Mouse (Mus musculus) cerebellum, adult 2 months (tissue): ENCODE measurements around the gene Ndufb10. TPM values are rescaled to one million over a fixed set of nuclear protein-coding genes. Genes with fewer than 3 reads are reported as not detected.

ENCODE experiments used
- DNase-seq, 2 experiments: peaks; one replicate each; pipeline ENCODE4 v3.0.0; 2021
- H3K27ac ChIP-seq: fragments of 200-500 bp; 2 replicates; pipeline ENCODE4 v1.5.1; 2012; ENCODE audit warnings: low read length, control low read depth, inconsistent platforms; ENCODE audit not compliant: insufficient read depth
- H3K27me3 ChIP-seq: fragments of 200-500 bp; 2 replicates; pipeline ENCODE4 v1.6.1; 2012; ENCODE audit warnings: inconsistent platforms, mild to moderate bottlenecking, low read length, moderate library complexity; ENCODE audit not compliant: control insufficient read depth, insufficient read depth
- H3K4me1 ChIP-seq: fragments of 200-500 bp; 2 replicates; pipeline ENCODE4 v1.6.1; 2011; ENCODE audit warnings: low read length; ENCODE audit not compliant: control insufficient read depth, insufficient read depth
- H3K4me3 ChIP-seq: fragments of 200-500 bp; replicated peaks from 2 replicates; pipeline ENCODE3; 2011; ENCODE audit warnings: mild to moderate bottlenecking, low read depth, low read length, control low read depth; ENCODE audit not compliant: insufficient read depth
- CTCF ChIP-seq: fragments of 200-500 bp; IDR thresholded peaks from 2 replicates; pipeline ENCODE4 v1.5.1; 2011; ENCODE audit warnings: low read depth, mild to moderate bottlenecking, control low read depth, low read length, moderate library complexity, borderline replicate concordance; ENCODE audit not compliant: insufficient read depth
- POLR2A ChIP-seq: fragments of 200-500 bp; IDR thresholded peaks from 2 replicates; pipeline ENCODE4 v1.6.1; 2011; ENCODE audit warnings: low read length, control low read depth, borderline replicate concordance; ENCODE audit not compliant: insufficient read depth
- WGBS: fragments of 180-500 bp; shearing (Covaris S2); methylation state at CpG from one replicate; pipeline ENCODE4 v1.1.7; 2018; 5-methylcytosine and 5-hydroxymethylcytosine counted together
- polyA plus RNA-seq: library from polyadenylated mRNA; depleted of rRNA; stranded (reverse); fragments of >200 nt; gene quantifications from 2 replicates; pipeline ENCODE4 v1.2.3, GENCODE M21; 2012; rRNA removed

Ndufb10 gene
- 548 and 613 TPM in 2 replicates for polyA plus RNA-seq

- H3K4me1 ChIP-seq = peaks cover 4% of the 10 kb centered on the region
- DNase-seq = peak; percentile 94 to 98
- 0% methylated on average over 30 of the region's 30 CpGs for WGBS
- H3K27ac ChIP-seq = peak within 1 kb of the TSS; percentile 78
- H3K4me3 ChIP-seq = peak within 1 kb of the TSS; percentile 91
- TF ChIP-seq CTCF (peak; percentile 92), POLR2A (peak; percentile 96)
- no peaks in the 10 kb centered on the region for H3K27me3 ChIP-seq
Measured at GRCm38 (mm10) chr17:24724184-24724583, at the start of gene Ndufb10. Ndufb10 (minus strand) TSS chr17:24724478.

DNA sequence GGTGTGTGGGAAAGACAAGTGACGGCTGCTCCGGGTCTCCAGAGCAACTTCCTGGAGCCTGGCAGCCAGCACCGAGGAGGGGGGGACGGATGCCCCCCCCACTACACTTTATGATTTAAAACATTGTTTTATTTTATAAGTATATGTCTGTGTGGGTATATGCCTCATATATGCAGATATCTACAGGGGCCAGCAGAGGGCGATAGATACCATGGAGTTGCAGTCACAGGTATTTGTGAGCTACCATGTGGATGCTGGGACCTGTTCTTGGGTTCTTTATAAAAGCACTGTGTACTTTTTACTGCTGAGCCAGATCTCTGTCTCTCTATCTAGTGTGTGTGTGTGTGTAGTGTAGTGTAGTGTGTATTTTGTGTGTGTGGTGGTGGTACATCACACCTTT, 49.0 kb upstream of the Ndufb10 start:
- no peaks in the 10 kb centered on the region for H3K4me1 ChIP-seq
- 88% methylated on average over 5 of the region's 5 CpGs for WGBS
- H3K4me3 ChIP-seq = no peak overlapping the region
- no peak overlapping the region for H3K27ac ChIP-seq
- H3K27me3 ChIP-seq = no peaks in the 10 kb centered on the region
- DNase-seq = no peak
- TF ChIP-seq POLR2A (no peak), CTCF (no peak)

DNA sequence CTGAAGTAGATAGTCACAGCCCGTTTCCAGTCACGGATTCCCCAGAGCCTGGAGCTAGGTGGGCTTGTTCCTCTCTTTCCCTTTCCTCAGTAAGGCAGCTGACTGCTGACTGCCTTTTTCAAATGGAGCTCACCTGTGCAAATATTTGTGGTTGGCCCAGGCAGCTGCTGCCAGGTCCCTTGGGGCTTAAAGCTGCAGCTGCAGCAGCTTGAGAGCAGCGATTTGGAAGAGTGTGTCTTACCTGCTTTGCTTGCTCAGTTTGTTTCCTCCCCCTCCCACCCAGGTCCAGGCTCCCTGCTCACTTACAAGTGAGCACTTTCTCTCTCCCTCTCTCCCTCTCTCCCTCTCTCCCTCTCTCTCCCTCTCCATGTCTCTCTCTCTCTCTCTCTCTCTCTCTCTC, 44.9 kb upstream of the Ndufb10 start:
- Histone ChIP-seq H3K27ac (no peak overlapping the region), H3K4me3 (no peak overlapping the region), H3K4me1 (no peaks in the 10 kb centered on the region), H3K27me3 (no peaks in the 10 kb centered on the region)
- WGBS = 54% methylated on average over 3 of the region's 3 CpGs
- DNase-seq = no peak
- TF ChIP-seq CTCF (no peak), POLR2A (no peak)

DNA sequence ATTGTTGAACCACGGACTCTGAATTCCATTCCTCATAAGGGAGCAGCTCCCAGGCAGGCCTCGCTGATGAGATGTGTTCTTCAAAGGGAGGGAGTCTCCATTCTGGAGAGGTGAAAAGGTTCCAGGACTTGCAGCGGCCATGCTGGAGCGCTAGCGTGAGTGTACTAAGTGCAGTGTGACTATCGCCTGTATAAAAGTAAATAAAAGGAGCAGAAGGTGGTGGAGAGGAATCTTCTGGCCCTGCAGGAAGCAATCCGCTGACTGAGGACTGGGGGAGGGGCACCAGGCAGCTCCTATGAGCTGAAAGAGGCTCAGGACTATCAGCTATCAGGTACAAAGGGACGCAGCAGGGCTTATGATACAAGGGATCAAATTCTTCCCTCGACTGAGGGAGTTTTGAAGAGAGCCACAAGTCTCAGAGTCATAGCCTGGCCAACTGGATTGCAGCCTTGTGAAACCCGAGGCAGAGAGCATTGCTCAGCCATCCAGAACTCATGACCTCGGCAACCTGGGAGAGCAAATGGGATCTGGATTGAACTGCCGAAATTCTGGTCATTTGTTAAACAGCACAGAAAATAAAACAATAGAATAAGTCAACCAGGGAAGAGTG, 42.1 kb upstream of the Ndufb10 start:
- WGBS = 20% methylated on average over 12 of the region's 12 CpGs
- Histone ChIP-seq H3K4me3 (no peak overlapping the region), H3K27me3 (no peaks in the 10 kb centered on the region), H3K27ac (no peak overlapping the region), H3K4me1 (no peaks in the 10 kb centered on the region)
- TF ChIP-seq CTCF = no peak
- no peak for TF ChIP-seq POLR2A
- no peak for DNase-seq

DNA sequence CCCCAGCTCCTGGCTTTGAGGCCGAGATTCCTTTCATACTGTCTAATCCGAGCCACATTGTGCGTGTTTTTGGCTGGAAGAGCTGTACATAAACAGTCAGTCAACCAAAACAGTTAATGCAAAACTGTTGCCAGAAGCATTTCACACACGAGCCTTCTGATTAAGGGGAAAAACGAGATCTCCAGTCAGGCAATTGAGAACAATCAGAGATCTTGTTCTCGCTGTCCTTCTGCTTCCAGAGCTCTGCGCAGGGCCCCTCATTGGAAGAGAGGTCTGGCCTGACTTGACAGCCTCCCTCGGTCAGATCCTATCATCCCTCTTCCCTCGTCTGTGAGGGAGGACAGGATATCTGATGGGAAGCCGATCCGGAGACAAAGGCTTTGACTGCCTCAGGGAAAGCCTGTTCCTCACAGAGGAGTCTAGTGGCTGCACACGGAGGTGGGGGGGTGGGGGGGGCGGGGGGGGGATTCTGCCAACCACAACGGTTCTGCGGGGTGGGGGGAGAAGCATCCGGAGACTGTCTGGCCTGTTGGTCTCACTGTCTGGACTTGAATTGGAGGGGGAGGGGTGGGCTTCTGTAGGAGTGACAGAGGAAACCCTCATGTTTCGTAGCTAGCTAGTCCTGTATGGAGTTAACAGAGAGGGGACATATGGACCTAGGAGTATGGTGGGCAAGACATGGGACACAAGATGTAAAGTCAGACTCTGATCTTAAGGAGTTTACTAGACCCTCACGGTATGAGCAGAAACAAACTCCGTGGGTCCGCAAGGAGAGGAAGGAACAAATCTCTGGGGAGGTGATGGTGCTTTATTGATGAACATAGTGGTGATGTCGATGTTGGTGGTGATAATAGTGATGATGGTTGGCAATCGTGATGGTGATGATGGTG, 41.0 kb upstream of the Ndufb10 start:
- H3K4me3 ChIP-seq = no peak overlapping the region
- TF ChIP-seq CTCF (no peak), POLR2A (no peak)
- 40% methylated on average over 21 of the region's 22 CpGs for WGBS
- no peaks in the 10 kb centered on the region for H3K27me3 ChIP-seq
- DNase-seq = no peak
- no peak overlapping the region for H3K27ac ChIP-seq
- H3K4me1 ChIP-seq = no peaks in the 10 kb centered on the region

GRCm38 (mm10) chr17:24761121-24761520, 36.8 kb upstream of the Ndufb10 start:
- no peak overlapping the region for H3K27ac ChIP-seq
- no peaks in the 10 kb centered on the region for H3K4me1 ChIP-seq
- no peak for DNase-seq
- H3K27me3 ChIP-seq = no peaks in the 10 kb centered on the region
- H3K4me3 ChIP-seq = no peak overlapping the region
- TF ChIP-seq CTCF (no peak), POLR2A (no peak)
- 52% methylated on average over 5 of the region's 5 CpGs for WGBS

DNA sequence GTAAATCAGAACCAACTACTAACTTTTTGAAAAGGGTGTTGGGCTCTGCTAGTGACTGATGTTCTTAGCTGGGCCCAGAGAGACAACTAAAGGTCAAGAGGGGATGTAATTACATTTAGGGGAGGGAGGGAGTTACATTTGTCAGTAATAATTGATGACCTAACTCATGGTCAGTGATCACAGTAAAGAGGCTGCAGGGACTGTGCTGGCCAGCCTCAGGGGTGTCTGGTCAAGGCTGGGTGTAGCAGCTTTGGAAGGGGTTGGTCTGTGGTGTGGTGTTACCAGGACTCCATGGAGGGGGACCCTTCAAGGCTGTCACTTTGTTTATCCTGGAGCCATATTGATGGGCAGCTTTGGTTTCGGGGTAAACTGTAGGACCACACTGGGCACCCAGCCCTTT, 33.1 kb upstream of the Ndufb10 start:
- TF ChIP-seq POLR2A (no peak), CTCF (no peak)
- Histone ChIP-seq H3K27ac (no peak overlapping the region), H3K4me3 (no peak overlapping the region), H3K27me3 (peaks cover 2% of the 10 kb centered on the region; the same call in 1 of the 2 replicates), H3K4me1 (0 out of 2 replicates have a peak, but pooled peaks cover under 1% of the 10 kb centered on the region)
- 85% methylated on average over 1 of the region's 1 CpGs for WGBS
- DNase-seq = no peak
